Comparison of ENCODE assay signal across 9 mouse cellular contexts in genomic region chr11:97781478-97781831, GRCm38 (mm10). TPM values are rescaled to one million over a fixed set of nuclear protein-coding genes. Genes with fewer than 3 reads are reported as not detected.
DNase-seq lines count a peak whose midpoint lies in the region; ATAC-seq and TF ChIP-seq lines count a peak whose summit lies in the region.
"Had no signal": no experiment of that assay in that cellular context is flagged by ENCODE, and none has a peak within 500 bp of the region (broad histone marks: within the 10 kb centered on the region; RNA-seq: fewer than 3 reads in every experiment).

No protein-coding gene starts in this region.

- peak; percentile 8; the same call in 1 of the 2 replicates for ATAC-seq in heart, embryonic 16.5 days (replicated peaks; ENCODE audit: extremely low read depth, insufficient read depth, low FRiP score)
- no peak for ATAC-seq in forebrain, postnatal 0 days

- peak overlapping the region; percentile 94 for H3K4me3 ChIP-seq in heart, embryonic 16.5 days (ENCODE audit: low read length)
- H3K4me3 ChIP-seq in forebrain, postnatal 0 days (ENCODE audit: low read depth, low read length) = peak overlapping the region; percentile 83
- peak overlapping the region; percentile 99 for H3K4me3 ChIP-seq in midbrain, embryonic 10.5 days

- no peaks in the 10 kb centered on the region; the same call in 1 of the 2 replicates for H3K9me3 ChIP-seq in heart, embryonic 16.5 days (replicated peaks; ENCODE audit: control insufficient read depth, low read length)
- no peaks in the 10 kb centered on the region for H3K9me3 ChIP-seq in forebrain, postnatal 0 days (ENCODE audit: low read length)
- H3K9me3 ChIP-seq in midbrain, embryonic 10.5 days (replicated peaks) = no peaks in the 10 kb centered on the region

- DNase-seq in heart, adult 9 months (ENCODE audit: low spot score in 2 of 2) = no peak
- peak; percentile 20 for DNase-seq in NIH3T3 (ENCODE audit: low read depth)
- DNase-seq in forebrain, postnatal 0 days = no peak
- peak; percentile 21 for DNase-seq in midbrain, embryonic 10.5 days (ENCODE audit: low spot score)
- DNase-seq in layer of hippocampus, adult 9-10 months (ENCODE audit: low spot score) = no peak
- no peak for DNase-seq in c-Kit-positive CD71-positive TER-119-positive erythroid progenitor cells, embryonic 14.5 days (ENCODE audit: low spot score)
- DNase-seq in thymus, postnatal 14 days = no peak
- DNase-seq: kidney, adult 11 months had no signal

- no peak for TF ChIP-seq CTCF in forebrain, postnatal 0 days (IDR thresholded peaks at IDR 0.05; ENCODE audit: low read depth)

- H3K4me1 ChIP-seq in heart, embryonic 16.5 days (ENCODE audit: control insufficient read depth, insufficient read depth, low read length) = peaks cover 18% of the 10 kb centered on the region
- H3K4me1 ChIP-seq in forebrain, postnatal 0 days (ENCODE audit: insufficient read depth) = peaks cover 8% of the 10 kb centered on the region; the same call in 1 of the 2 replicates
- H3K4me1 ChIP-seq in midbrain, embryonic 10.5 days = peaks cover 28% of the 10 kb centered on the region

- WGBS in heart, embryonic 16.5 days = 1% methylated on average over 11 of the region's 11 CpGs
- WGBS in forebrain, postnatal 0 days = 2% methylated on average over 11 of the region's 11 CpGs
- 2% methylated on average over 11 of the region's 11 CpGs for WGBS in midbrain, embryonic 10.5 days

- no peaks in the 10 kb centered on the region for H3K27me3 ChIP-seq in heart, embryonic 16.5 days (ENCODE audit: control insufficient read depth, insufficient read depth, low read length)
- no peaks in the 10 kb centered on the region for H3K27me3 ChIP-seq in forebrain, postnatal 0 days (ENCODE audit: insufficient read depth, low read length)
- no peaks in the 10 kb centered on the region for H3K27me3 ChIP-seq in midbrain, embryonic 10.5 days (ENCODE audit: low read depth, poor library complexity, severe bottlenecking)

- peaks cover 41% of the 10 kb centered on the region for H3K36me3 ChIP-seq in heart, embryonic 16.5 days (ENCODE audit: control insufficient read depth, insufficient read depth)
- H3K36me3 ChIP-seq in forebrain, postnatal 0 days (ENCODE audit: insufficient read depth) = peaks cover 41% of the 10 kb centered on the region
- H3K36me3 ChIP-seq in midbrain, embryonic 10.5 days = peaks cover 50% of the 10 kb centered on the region

- peak overlapping the region; percentile 86 for H3K4me2 ChIP-seq in heart, embryonic 16.5 days (ENCODE audit: low read depth, low read length)
- H3K4me2 ChIP-seq in forebrain, postnatal 0 days (ENCODE audit: low read depth) = peak overlapping the region; percentile 74

- peak overlapping the region; percentile 80 for H3K27ac ChIP-seq in heart, embryonic 16.5 days (ENCODE audit: low read length)
- H3K27ac ChIP-seq in forebrain, postnatal 0 days (ENCODE audit: low read depth, low read length) = peak overlapping the region; percentile 95; the same call in 1 of the 2 replicates
- H3K27ac ChIP-seq in midbrain, embryonic 10.5 days (replicated peaks) = peak overlapping the region; percentile 99

- H3K9ac ChIP-seq in heart, embryonic 16.5 days (ENCODE audit: low read length) = peak overlapping the region; percentile 97
- peak overlapping the region; percentile 94 for H3K9ac ChIP-seq in forebrain, postnatal 0 days

RNA-seq across cellular contexts. Expression of gene Rpl23, which starts 0.8 kb away (rescaled TPM):
- polyA plus RNA-seq in heart, embryonic 16.5 days (2015; fragmentation: Nextera tagmentation; extraction: Ambion mirVana) = 299 and 310 TPM in 2 replicates
- total RNA-seq in forebrain, postnatal 0 days (2014; rRNA removed) = 310 and 470 TPM in 2 replicates
- 346 and 490 TPM in 2 replicates for polyA plus RNA-seq in forebrain, postnatal 0 days (2015; fragmentation: Nextera tagmentation; extraction: Ambion mirVana)
- polyA plus RNA-seq in midbrain, embryonic 10.5 days (2016; fragmentation: Nextera tagmentation; extraction: Ambion mirVana) = 378 and 451 TPM in 2 replicates

RNA-seq across cellular contexts. Expression of gene 1700001P01Rik, which starts 5.7 kb away (rescaled TPM):
- 0.25 and 0.41 TPM in 2 replicates for polyA plus RNA-seq in heart, embryonic 16.5 days (2015; fragmentation: Nextera tagmentation; extraction: Ambion mirVana)
- not detected in 2 replicates for total RNA-seq in forebrain, postnatal 0 days (2014; rRNA removed)
- polyA plus RNA-seq in forebrain, postnatal 0 days (2015; fragmentation: Nextera tagmentation; extraction: Ambion mirVana) = 0.27 and 0.33 TPM in 2 replicates
- 0.20 and 0.46 TPM in 2 replicates for polyA plus RNA-seq in midbrain, embryonic 10.5 days (2016; fragmentation: Nextera tagmentation; extraction: Ambion mirVana)

RNA-seq across cellular contexts. Expression of gene Cwc25, which starts 15.1 kb away (rescaled TPM):
- 10.7 and 12.5 TPM in 2 replicates for polyA plus RNA-seq in heart, embryonic 16.5 days (2015; fragmentation: Nextera tagmentation; extraction: Ambion mirVana)
- 15.2 and 15.5 TPM in 2 replicates for total RNA-seq in forebrain, postnatal 0 days (2014; rRNA removed)
- 7.8 and 11.8 TPM in 2 replicates for polyA plus RNA-seq in forebrain, postnatal 0 days (2015; fragmentation: Nextera tagmentation; extraction: Ambion mirVana)
- 20.5 and 21.8 TPM in 2 replicates for polyA plus RNA-seq in midbrain, embryonic 10.5 days (2016; fragmentation: Nextera tagmentation; extraction: Ambion mirVana)

RNA-seq across cellular contexts. Expression of gene Lasp1, which starts 17.3 kb away (rescaled TPM):
- 52.9 and 59.0 TPM in 2 replicates for polyA plus RNA-seq in heart, embryonic 16.5 days (2015; fragmentation: Nextera tagmentation; extraction: Ambion mirVana)
- total RNA-seq in forebrain, postnatal 0 days (2014; rRNA removed) = 142 and 153 TPM in 2 replicates
- 117 and 152 TPM in 2 replicates for polyA plus RNA-seq in forebrain, postnatal 0 days (2015; fragmentation: Nextera tagmentation; extraction: Ambion mirVana)
- 75.1 and 88.8 TPM in 2 replicates for polyA plus RNA-seq in midbrain, embryonic 10.5 days (2016; fragmentation: Nextera tagmentation; extraction: Ambion mirVana)

RNA-seq across cellular contexts. Expression of gene Pip4k2b, which starts 37.0 kb away (rescaled TPM):
- polyA plus RNA-seq in heart, embryonic 16.5 days (2015; fragmentation: Nextera tagmentation; extraction: Ambion mirVana) = 0.81 and 1.1 TPM in 2 replicates
- 131 and 146 TPM in 2 replicates for total RNA-seq in forebrain, postnatal 0 days (2014; rRNA removed)
- 4.2 and 4.6 TPM in 2 replicates for polyA plus RNA-seq in forebrain, postnatal 0 days (2015; fragmentation: Nextera tagmentation; extraction: Ambion mirVana)
- polyA plus RNA-seq in midbrain, embryonic 10.5 days (2016; fragmentation: Nextera tagmentation; extraction: Ambion mirVana) = 1.4 and 1.5 TPM in 2 replicates

Comparison
In these comparisons a context has a peak if more than half of its experiments do, and no peak if none do; other contexts are left out.
1. DNase-seq: peak in NIH3T3 (single experiment) and midbrain, embryonic 10.5 days (single experiment); none in heart, adult 9 months (0 of 2), forebrain, postnatal 0 days (single experiment), layer of hippocampus, adult 9-10 months (single experiment), c-Kit-positive CD71-positive TER-119-positive erythroid progenitor cells, embryonic 14.5 days (single experiment) and thymus, postnatal 14 days (single experiment).
2. Peak in every context shown above with its lines, with median percentiles within 50 percentile points of each other: H3K27ac ChIP-seq and H3K4me3 ChIP-seq.